Mouse (Mus musculus): Measurements from ENCODE around the gene Cdk19. TPM values are rescaled to one million over a fixed set of nuclear protein-coding genes. Genes with fewer than 3 reads are reported as not detected.
"Not testable (repeated sequence)": the region's sequence is repeated elsewhere in the genome, so short reads cannot be mapped to it uniquely, and the experiment has no call there.

Cdk19 gene
- polyA plus RNA-seq, 1 experiment = 4.8 TPM

GRCm38 (mm10) chr10:40500723-40501245 lies 161.4 kb downstream of the Cdk19 start:
- Histone ChIP-seq H3K36me3 (replicated peaks; ENCODE audit: low read length) (no peaks in the 10 kb centered on the region), H3K4me1 (peaks cover 38% of the 10 kb centered on the region), H3K4me3 (replicated peaks) (no peak overlapping the region), H3K9me3 (no peaks in the 10 kb centered on the region), H3K27me3 (replicated peaks) (no peaks in the 10 kb centered on the region)
- TF ChIP-seq FLI1 (IDR thresholded peaks at IDR 0.05; ENCODE audit: low read length) = no peak
- TF ChIP-seq GATA1 (IDR thresholded peaks at IDR 0.05; ENCODE audit: borderline replicate concordance, low read length) = no peak

GRCm38 (mm10) chr10:40502734-40503133 lies 163.4 kb downstream of the Cdk19 start:
- Histone ChIP-seq H3K27me3 (replicated peaks) (no peaks in the 10 kb centered on the region), H3K9me3 (no peaks in the 10 kb centered on the region), H3K36me3 (replicated peaks; ENCODE audit: low read length) (no peaks in the 10 kb centered on the region), H3K4me1 (peaks cover 29% of the 10 kb centered on the region), H3K4me3 (replicated peaks) (no peak overlapping the region)
- no peak for TF ChIP-seq FLI1 (IDR thresholded peaks at IDR 0.05; ENCODE audit: low read length)
- no peak for TF ChIP-seq GATA1 (IDR thresholded peaks at IDR 0.05; ENCODE audit: borderline replicate concordance, low read length)

- TF ChIP-seq FLI1 (IDR thresholded peaks at IDR 0.05; ENCODE audit: low read length) (no peak), GATA1 (IDR thresholded peaks at IDR 0.05; ENCODE audit: borderline replicate concordance, low read length) (no peak)
- Histone ChIP-seq H3K27me3 (replicated peaks) (no peaks in the 10 kb centered on the region), H3K4me3 (replicated peaks) (no peak overlapping the region), H3K4me1 (peaks cover 8% of the 10 kb centered on the region), H3K9me3 (peaks cover 8% of the 10 kb centered on the region), H3K36me3 (replicated peaks; ENCODE audit: low read length) (no peaks in the 10 kb centered on the region)
Observed at GRCm38 (mm10) chr10:40510356-40510755, 171.0 kb downstream of the Cdk19 start.

GRCm38 (mm10) chr10:40511221-40511677 lies 171.9 kb downstream of the Cdk19 start:
- Histone ChIP-seq H3K9me3 (peaks cover 8% of the 10 kb centered on the region), H3K36me3 (replicated peaks; ENCODE audit: low read length) (no peaks in the 10 kb centered on the region), H3K4me1 (peaks cover 17% of the 10 kb centered on the region), H3K27me3 (replicated peaks) (no peaks in the 10 kb centered on the region), H3K4me3 (replicated peaks) (no peak overlapping the region)
- no peak for TF ChIP-seq GATA1 (IDR thresholded peaks at IDR 0.05; ENCODE audit: borderline replicate concordance, low read length)
- no peak for TF ChIP-seq FLI1 (IDR thresholded peaks at IDR 0.05; ENCODE audit: low read length)

GRCm38 (mm10) chr10:40512185-40512584 lies 172.8 kb downstream of the Cdk19 start:
- H3K9me3 ChIP-seq = peaks cover 8% of the 10 kb centered on the region
- H3K4me3 ChIP-seq (replicated peaks) = no peak overlapping the region
- TF ChIP-seq GATA1 (IDR thresholded peaks at IDR 0.05; ENCODE audit: borderline replicate concordance, low read length) = no peak
- TF ChIP-seq FLI1 (IDR thresholded peaks at IDR 0.05; ENCODE audit: low read length) = no peak
- peaks cover 24% of the 10 kb centered on the region for H3K4me1 ChIP-seq
- H3K36me3 ChIP-seq (replicated peaks; ENCODE audit: low read length) = no peaks in the 10 kb centered on the region
- H3K27me3 ChIP-seq (replicated peaks) = no peaks in the 10 kb centered on the region

- peaks cover 32% of the 10 kb centered on the region for H3K4me1 ChIP-seq
- H3K9me3 ChIP-seq; H3K36me3 ChIP-seq (replicated peaks; ENCODE audit: low read length); H3K27me3 ChIP-seq (replicated peaks); H3K4me3 ChIP-seq (replicated peaks): not testable (repeated sequence)
Observed at GRCm38 (mm10) chr10:40512996-40513395, 173.6 kb downstream of the Cdk19 start.

- Histone ChIP-seq H3K4me3 (replicated peaks) (no peak overlapping the region), H3K9me3 (peaks cover 8% of the 10 kb centered on the region), H3K27me3 (replicated peaks) (no peaks in the 10 kb centered on the region), H3K4me1 (peaks cover 48% of the 10 kb centered on the region), H3K36me3 (replicated peaks; ENCODE audit: low read length) (peaks cover 2% of the 10 kb centered on the region)
- TF ChIP-seq FLI1 (IDR thresholded peaks at IDR 0.05; ENCODE audit: low read length) (no peak), GATA1 (IDR thresholded peaks at IDR 0.05; ENCODE audit: borderline replicate concordance, low read length) (no peak)
Observed at GRCm38 (mm10) chr10:40515225-40515681, 175.9 kb downstream of the Cdk19 start.

GRCm38 (mm10) chr10:40516421-40516820 lies 177.1 kb downstream of the Cdk19 start:
- TF ChIP-seq GATA1 (IDR thresholded peaks at IDR 0.05; ENCODE audit: borderline replicate concordance, low read length) (no peak), FLI1 (IDR thresholded peaks at IDR 0.05; ENCODE audit: low read length) (no peak)
- H3K4me1 ChIP-seq = peaks cover 55% of the 10 kb centered on the region
- no peaks in the 10 kb centered on the region for H3K27me3 ChIP-seq (replicated peaks)
- peaks cover 2% of the 10 kb centered on the region for H3K36me3 ChIP-seq (replicated peaks; ENCODE audit: low read length)
- peaks cover 8% of the 10 kb centered on the region for H3K9me3 ChIP-seq
- no peak overlapping the region for H3K4me3 ChIP-seq (replicated peaks)

GRCm38 (mm10) chr10:40519586-40519985 lies 180.2 kb downstream of the Cdk19 start:
- peaks cover 2% of the 10 kb centered on the region for H3K36me3 ChIP-seq (replicated peaks; ENCODE audit: low read length)
- peaks cover 83% of the 10 kb centered on the region for H3K4me1 ChIP-seq
- H3K9me3 ChIP-seq = no peaks in the 10 kb centered on the region
- no peak overlapping the region for H3K4me3 ChIP-seq (replicated peaks)
- no peaks in the 10 kb centered on the region for H3K27me3 ChIP-seq (replicated peaks)
- TF ChIP-seq FLI1 (IDR thresholded peaks at IDR 0.05; ENCODE audit: low read length) (no peak), GATA1 (IDR thresholded peaks at IDR 0.05; ENCODE audit: borderline replicate concordance, low read length) (no peak)

- TF ChIP-seq FLI1 (IDR thresholded peaks at IDR 0.05; ENCODE audit: low read length) (no peak), GATA1 (IDR thresholded peaks at IDR 0.05; ENCODE audit: borderline replicate concordance, low read length) (no peak)
- Histone ChIP-seq H3K27me3 (replicated peaks) (no peaks in the 10 kb centered on the region), H3K9me3 (no peaks in the 10 kb centered on the region), H3K4me1 (peaks cover 80% of the 10 kb centered on the region), H3K36me3 (replicated peaks; ENCODE audit: low read length) (peaks cover 2% of the 10 kb centered on the region), H3K4me3 (replicated peaks) (no peak overlapping the region)
Observed at GRCm38 (mm10) chr10:40521579-40521978, 182.2 kb downstream of the Cdk19 start.
